Mouse (Mus musculus): ENCODE measurements around the gene Erv3.

Gene Erv3

GRCm38 (mm10) chr2:131823931-131824330, 35.6 kb downstream of the Erv3 start:
- in situ Hi-C loops (cut with MboI, MseI): loop anchor here (5.0 kb wide), 1 partner anchor 113 kb away; no protein-coding TSS in a partner anchor

GRCm38 (mm10) chr2:131822492-131822891, 37.1 kb downstream of the Erv3 start:
- in situ Hi-C loops (cut with MboI, MseI): loop anchor here (5.0 kb wide), 1 partner anchor 115 kb away; no protein-coding TSS in a partner anchor

- in situ Hi-C loops (cut with MboI, MseI): loop anchor here (5.0 kb wide), 1 partner anchor 116 kb away; no protein-coding TSS in a partner anchor
Observed at GRCm38 (mm10) chr2:131821708-131821990, 37.9 kb downstream of the Erv3 start.

- in situ Hi-C loops (cut with MboI, MseI): loop anchor here (5.0 kb wide), 1 partner anchor 116 kb away; no protein-coding TSS in a partner anchor
Observed at GRCm38 (mm10) chr2:131820932-131821707, 38.4 kb downstream of the Erv3 start.

GRCm38 (mm10) chr2:131820088-131820675, 39.4 kb downstream of the Erv3 start:
- in situ Hi-C loops (cut with MboI, MseI): loop anchor here (5.0 kb wide), 1 partner anchor 117 kb away; no protein-coding TSS in a partner anchor

DNA sequence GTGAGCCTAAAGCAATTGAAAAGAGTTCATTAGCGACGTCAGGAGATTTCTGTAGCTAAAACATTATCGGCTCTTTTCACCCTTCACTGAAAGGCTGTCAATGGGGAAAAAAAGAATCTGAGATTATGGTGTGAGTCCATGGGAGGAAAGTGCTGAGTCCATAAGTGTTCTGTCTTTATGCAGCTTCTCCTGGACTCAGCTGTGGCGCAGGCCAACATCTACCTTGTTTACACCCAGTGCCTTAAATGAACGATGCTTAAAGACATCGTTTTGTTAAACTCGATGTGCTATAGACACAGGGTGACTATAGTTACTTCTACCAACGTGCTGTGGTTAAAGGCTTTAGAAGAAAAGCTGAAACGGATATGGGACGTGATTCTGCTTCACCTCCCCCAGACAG, 45.2 kb downstream of the Erv3 start:
- in situ Hi-C loops (cut with MboI, MseI): loop anchor here (5.0 kb wide), 1 partner anchor 272 kb away; no protein-coding TSS in a partner anchor

GRCm38 (mm10) chr2:131813437-131813836, 46.1 kb downstream of the Erv3 start:
- in situ Hi-C loops (cut with MboI, MseI): loop anchor here (5.0 kb wide), 1 partner anchor 271 kb away; no protein-coding TSS in a partner anchor

- in situ Hi-C loops (cut with MboI, MseI): loop anchor here (5.0 kb wide), 1 partner anchor 270 kb away; no protein-coding TSS in a partner anchor
Observed at GRCm38 (mm10) chr2:131812480-131813137, 46.9 kb downstream of the Erv3 start.

DNA sequence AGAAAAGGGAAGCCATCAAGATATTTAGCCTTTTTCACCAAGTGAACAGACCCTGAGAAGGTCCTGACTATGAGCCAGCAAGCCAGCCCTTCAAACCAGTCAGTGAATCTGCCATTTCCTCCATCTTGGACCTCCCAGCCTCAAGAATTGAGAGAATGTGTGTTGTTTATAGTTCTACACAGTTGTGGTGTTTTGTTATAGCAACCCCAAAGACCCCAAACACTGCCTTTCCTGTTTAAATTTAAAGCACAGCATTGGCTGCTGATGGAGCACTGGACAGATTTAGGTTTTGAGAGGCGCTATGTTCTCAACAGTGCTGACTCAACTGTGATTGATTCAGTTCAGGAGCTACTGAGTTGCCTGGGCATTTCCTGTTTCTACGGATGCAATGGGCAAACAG, 47.9 kb downstream of the Erv3 start:
- in situ Hi-C loops (cut with MboI, MseI): loop anchor here (5.0 kb wide), 1 partner anchor 269 kb away; no protein-coding TSS in a partner anchor

DNA sequence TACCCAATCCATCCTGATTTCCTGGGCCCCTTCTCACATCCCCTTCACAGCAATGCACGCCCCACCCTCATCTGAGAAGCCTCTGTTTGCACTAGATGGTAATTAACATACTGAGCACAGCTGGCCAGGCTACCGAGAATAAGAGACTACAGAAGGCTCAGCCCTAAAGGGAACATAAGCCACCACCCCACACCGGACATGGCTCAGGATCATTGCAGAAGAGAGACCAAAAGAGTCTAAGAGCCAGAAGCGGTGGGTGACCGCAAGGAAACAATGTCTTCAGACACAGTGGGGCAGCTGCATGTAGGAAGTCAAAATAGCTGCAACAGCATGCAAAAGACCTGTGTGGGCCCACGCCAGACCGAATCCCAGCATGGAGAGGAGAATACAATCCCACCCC, 50.7 kb downstream of the Erv3 start:
- in situ Hi-C loops (cut with MboI, MseI): loop anchor here (10.0 kb wide), 1 partner anchor 244 kb away; the partner anchor contains the start of gene Adra1d

GRCm38 (mm10) chr2:131807660-131808059, 51.9 kb downstream of the Erv3 start:
- in situ Hi-C loops (cut with MboI, MseI): loop anchor here (10.0 kb wide), 1 partner anchor 243 kb away; the partner anchor contains the start of gene Adra1d

GRCm38 (mm10) chr2:131806863-131807262, 52.7 kb downstream of the Erv3 start:
- in situ Hi-C loops (cut with MboI, MseI): loop anchor here (10.0 kb wide), 1 partner anchor 242 kb away; the partner anchor contains the start of gene Adra1d

DNA sequence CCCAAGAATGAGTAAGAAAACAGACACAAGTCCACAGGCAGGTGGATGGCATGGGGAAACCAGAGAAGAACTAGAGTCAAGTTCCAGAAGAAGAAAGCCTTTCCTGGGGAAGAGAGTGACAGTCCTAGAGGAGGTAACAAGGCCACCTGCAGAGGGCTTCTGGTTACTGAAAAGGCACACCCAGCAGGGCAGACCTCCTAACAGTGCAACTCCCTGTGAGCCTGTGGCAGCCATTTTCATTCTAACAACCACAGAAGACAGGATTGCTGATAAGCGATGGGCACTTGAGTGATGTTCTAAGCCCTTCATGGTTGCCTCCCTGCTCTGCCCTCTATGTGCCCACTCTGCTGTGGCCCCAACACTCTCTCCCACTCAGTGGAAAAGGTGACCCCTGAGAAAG, 54.2 kb downstream of the Erv3 start:
- in situ Hi-C loops (cut with MboI, MseI): loop anchor here (10.0 kb wide), 1 partner anchor 241 kb away; the partner anchor contains the start of gene Adra1d

- in situ Hi-C loops (cut with MboI, MseI): loop anchor here (10.0 kb wide), 1 partner anchor 239 kb away; the partner anchor contains the start of gene Adra1d
Observed at GRCm38 (mm10) chr2:131803801-131804200, 55.7 kb downstream of the Erv3 start.
